Mouse (Mus musculus) neural tube, embryonic 14.5 days (tissue): Measurements from ENCODE around the gene Hcst. TPM values are rescaled to one million over a fixed set of nuclear protein-coding genes. Genes with fewer than 3 reads are reported as not detected.

Experiments
- ATAC-seq: fragments of 200-750 bp; cut with Nextera tagmentation; 2 replicates; pipeline ENCODE4 v1.8.0; 2017; ENCODE audit warnings: low read depth, mild to moderate bottlenecking, moderate TSS enrichment, moderate library complexity
- H3K27ac ChIP-seq: fragments of 300-500 bp; sonication (generic); 2 replicates; pipeline ENCODE4 v1.5.1; 2014; ENCODE audit warnings: low read depth, mild to moderate bottlenecking, control low read depth, low read length, moderate library complexity, mixed read lengths
- H3K27me3 ChIP-seq: fragments of 300-500 bp; sonication (generic); 2 replicates; pipeline ENCODE4 v1.6.1; 2014; ENCODE audit warnings: low read length; ENCODE audit not compliant: control insufficient read depth, insufficient read depth
- H3K36me3 ChIP-seq: fragments of 300-500 bp; sonication (generic); 2 replicates; pipeline ENCODE4 v1.6.1; 2014; ENCODE audit warnings: low read length, mixed read lengths; ENCODE audit not compliant: control insufficient read depth, insufficient read depth
- H3K4me1 ChIP-seq: fragments of 300-500 bp; sonication (generic); 2 replicates; pipeline ENCODE4 v1.6.1; 2014; ENCODE audit warnings: low read length; ENCODE audit not compliant: control insufficient read depth, insufficient read depth
- H3K4me2 ChIP-seq: fragments of 300-500 bp; sonication (generic); 2 replicates; pipeline ENCODE4 v1.6.1; 2014; ENCODE audit warnings: mild to moderate bottlenecking, low read depth, low read length, control low read depth
- H3K4me3 ChIP-seq: fragments of 300-500 bp; sonication (generic); 2 replicates; pipeline ENCODE4 v1.5.1; 2014; ENCODE audit warnings: low read depth, low read length, control low read depth, mixed read lengths
- H3K9ac ChIP-seq: fragments of 300-500 bp; sonication (generic); replicated peaks from 2 replicates; pipeline ENCODE4 v1.6.1; 2014; ENCODE audit warnings: low read depth, mild to moderate bottlenecking, control low read depth, low read length, mixed read lengths
- H3K9me3 ChIP-seq: fragments of 300-500 bp; sonication (generic); 2 replicates; pipeline ENCODE4 v1.6.1; 2016; ENCODE audit warnings: low read length; ENCODE audit not compliant: control insufficient read depth
- WGBS: fragments of 180-500 bp; shearing (Covaris S2); extraction: QIAGEN DNeasy Blood & Tissue Kit; methylation state at CpG from one replicate; pipeline ENCODE4 v1.1.7; 2014; 5-methylcytosine and 5-hydroxymethylcytosine counted together
- polyA plus RNA-seq: library from polyadenylated mRNA; unstranded; fragments of >200 nt; fragmentation: Nextera tagmentation; extraction: Ambion mirVana; gene quantifications from 2 replicates; pipeline ENCODE4 v1.2.1, GENCODE M21; 2014

Hcst gene
- polyA plus RNA-seq, 1 experiment from 2014 or later: not detected

DNA sequence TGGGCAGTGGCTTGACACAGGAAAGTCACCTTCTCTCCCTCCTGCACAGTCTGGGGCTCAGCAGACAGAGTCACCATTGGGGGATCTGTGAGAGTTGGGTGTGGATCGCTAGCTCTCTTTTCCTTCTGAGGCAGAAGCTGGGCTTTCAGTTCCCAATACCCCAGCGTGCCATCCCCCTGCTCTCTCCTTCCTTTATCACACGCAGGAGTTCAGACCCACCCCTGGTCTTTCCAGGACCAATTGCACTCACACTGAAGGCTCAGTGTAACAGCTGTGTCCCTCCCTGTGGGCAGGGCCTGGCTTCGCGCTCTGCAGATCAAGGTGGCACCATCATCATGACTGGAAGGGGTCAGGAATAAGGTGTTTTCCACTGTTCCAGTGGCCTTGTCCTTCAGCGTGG, 34.6 kb upstream of the Hcst start:
- peak overlapping the region; percentile 12; the same call in 1 of the 2 replicates for H3K4me2 ChIP-seq
- no peak overlapping the region for H3K4me3 ChIP-seq
- peaks cover 21% of the 10 kb centered on the region for H3K4me1 ChIP-seq
- no peaks in the 10 kb centered on the region for H3K9me3 ChIP-seq
- H3K36me3 ChIP-seq: no peaks in the 10 kb centered on the region
- no peak overlapping the region for H3K27ac ChIP-seq
- 9% methylated on average over 6 of the region's 6 CpGs for WGBS
- H3K9ac ChIP-seq: no peak overlapping the region
- no peak for ATAC-seq
- H3K27me3 ChIP-seq: peaks cover 18% of the 10 kb centered on the region

DNA sequence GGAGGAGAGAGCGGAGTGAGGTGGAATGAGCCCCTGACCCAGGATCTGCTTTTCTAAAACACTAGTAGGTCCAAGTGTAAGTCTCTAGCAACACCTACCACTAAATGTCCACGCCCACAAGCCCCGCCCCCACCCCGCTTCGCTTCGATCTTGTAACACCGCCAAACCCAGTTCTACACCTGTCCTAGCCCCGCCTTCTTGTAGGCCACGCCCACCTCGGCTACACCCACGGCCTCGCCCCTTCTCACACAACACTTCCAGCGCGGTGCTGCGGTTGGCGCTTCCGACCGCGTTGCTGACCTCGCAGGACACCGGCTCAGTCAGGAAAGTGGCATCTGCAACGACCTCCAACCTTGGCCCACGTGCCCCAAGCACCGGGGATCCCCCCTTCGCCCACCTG, 34.1 kb upstream of the Hcst start:
- Histone ChIP-seq H3K4me2 (peak overlapping the region; percentile 20), H3K36me3 (no peaks in the 10 kb centered on the region), H3K4me1 (peaks cover 21% of the 10 kb centered on the region), H3K9ac (no peak overlapping the region), H3K4me3 (0 out of 2 replicates have a peak overlapping the region, but pooled peaks have one; percentile 12), H3K9me3 (no peaks in the 10 kb centered on the region), H3K27ac (no peak overlapping the region), H3K27me3 (peaks cover 18% of the 10 kb centered on the region)
- 1% methylated on average over 25 of the region's 25 CpGs for WGBS
- ATAC-seq: no peak

DNA sequence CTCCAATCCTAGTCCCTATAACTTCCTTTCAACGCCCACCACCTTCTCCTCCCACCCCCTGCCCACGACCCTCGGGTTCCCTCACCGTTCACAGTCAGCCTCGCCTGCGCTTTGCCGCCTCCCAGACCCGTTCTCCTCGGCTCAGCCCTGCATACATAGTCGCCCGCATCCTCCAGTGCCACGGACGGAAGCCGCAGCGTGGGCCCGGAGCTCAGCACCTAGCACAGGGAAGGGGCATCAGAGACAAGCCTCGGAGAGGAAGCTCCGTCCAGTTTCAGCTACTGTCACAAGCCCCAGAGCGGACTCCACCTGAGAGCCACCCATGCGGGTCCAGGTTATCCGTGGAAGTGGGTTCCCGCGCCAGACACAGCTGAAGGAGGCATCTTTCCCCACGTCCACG, 33.7 kb upstream of the Hcst start:
- H3K4me1 ChIP-seq: peaks cover 20% of the 10 kb centered on the region
- H3K27me3 ChIP-seq: peaks cover 18% of the 10 kb centered on the region
- H3K36me3 ChIP-seq: no peaks in the 10 kb centered on the region
- no peak overlapping the region for H3K27ac ChIP-seq
- 18% methylated on average over 25 of the region's 25 CpGs for WGBS
- H3K4me2 ChIP-seq: peak overlapping the region; percentile 20
- no peak overlapping the region for H3K4me3 ChIP-seq
- ATAC-seq: no peak
- H3K9me3 ChIP-seq: no peaks in the 10 kb centered on the region
- H3K9ac ChIP-seq: no peak overlapping the region

DNA sequence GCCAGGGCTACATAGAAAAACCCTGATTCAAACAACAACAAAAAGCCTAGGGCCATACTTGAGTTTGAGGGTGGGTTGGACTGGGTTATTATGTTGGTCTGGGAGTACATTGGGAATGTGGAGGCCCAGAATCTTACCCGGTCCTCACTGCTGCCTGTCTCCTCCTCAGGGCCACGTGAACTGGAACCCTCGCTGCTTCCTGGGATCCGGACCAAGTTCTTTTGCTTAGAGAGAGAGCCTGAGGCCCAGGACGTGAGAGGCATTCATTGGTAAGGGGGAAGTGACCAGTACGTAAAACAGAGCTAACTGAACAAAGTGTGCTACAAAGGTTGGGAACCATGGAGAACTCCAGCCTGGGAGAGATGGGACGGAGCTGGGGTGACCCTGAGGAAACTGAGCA, 30.6 kb upstream of the Hcst start:
- Histone ChIP-seq H3K27me3 (peaks cover 13% of the 10 kb centered on the region), H3K4me2 (no peak overlapping the region), H3K9ac (no peak overlapping the region), H3K36me3 (no peaks in the 10 kb centered on the region), H3K9me3 (no peaks in the 10 kb centered on the region), H3K27ac (no peak overlapping the region), H3K4me3 (no peak overlapping the region), H3K4me1 (no peaks in the 10 kb centered on the region)
- ATAC-seq: no peak
- 76% methylated on average over 7 of the region's 7 CpGs for WGBS

DNA sequence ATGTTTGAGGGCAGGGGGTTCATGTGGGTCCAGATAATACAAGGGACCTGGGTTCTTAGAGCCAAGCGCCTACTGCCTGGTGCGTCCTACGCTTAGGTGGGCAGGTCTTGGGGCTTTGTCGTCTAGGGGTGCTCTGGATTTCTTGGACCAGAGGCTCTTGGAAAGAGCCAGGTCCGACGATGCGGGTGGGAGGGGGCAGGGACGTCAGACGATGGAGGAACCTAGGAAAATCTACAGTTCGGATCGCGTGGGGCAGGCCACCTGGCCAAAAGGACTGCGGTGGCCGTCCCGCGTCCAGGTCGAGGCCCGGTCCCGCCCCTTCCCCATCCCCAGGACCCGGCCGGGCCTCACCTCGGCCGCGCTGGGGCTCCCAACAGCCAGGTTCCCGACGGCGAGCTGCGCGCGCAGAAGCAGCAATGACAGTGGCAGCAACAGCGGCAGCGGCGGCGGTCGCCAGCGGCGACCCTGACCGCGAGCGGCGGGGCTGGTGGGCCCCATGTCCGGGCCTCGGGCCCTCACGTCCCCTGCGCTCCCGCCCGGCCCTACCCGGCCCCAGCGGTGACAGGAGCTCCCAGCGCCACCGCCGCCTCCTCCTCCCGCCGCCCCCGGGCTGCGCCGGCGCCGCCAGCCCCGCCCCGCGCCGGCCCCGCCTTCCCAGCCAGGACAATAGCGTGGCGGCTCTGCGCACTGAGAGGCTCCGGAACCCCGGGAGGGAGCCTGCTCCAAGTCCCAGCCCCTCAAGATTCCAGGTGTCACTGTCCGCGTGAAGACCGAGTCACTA, 25.5 kb upstream of the Hcst start, which contains the start of gene Aplp1:
Gene Aplp1, minus strand, starts transcription at position 565 of the 781 bp plus-strand sequence.
- peak within 1 kb of the TSS; percentile 96 for H3K9ac ChIP-seq
- H3K4me3 ChIP-seq: peak within 1 kb of the TSS; percentile 83
- under 1% methylated on average over 62 of the region's 72 CpGs for WGBS

DNA sequence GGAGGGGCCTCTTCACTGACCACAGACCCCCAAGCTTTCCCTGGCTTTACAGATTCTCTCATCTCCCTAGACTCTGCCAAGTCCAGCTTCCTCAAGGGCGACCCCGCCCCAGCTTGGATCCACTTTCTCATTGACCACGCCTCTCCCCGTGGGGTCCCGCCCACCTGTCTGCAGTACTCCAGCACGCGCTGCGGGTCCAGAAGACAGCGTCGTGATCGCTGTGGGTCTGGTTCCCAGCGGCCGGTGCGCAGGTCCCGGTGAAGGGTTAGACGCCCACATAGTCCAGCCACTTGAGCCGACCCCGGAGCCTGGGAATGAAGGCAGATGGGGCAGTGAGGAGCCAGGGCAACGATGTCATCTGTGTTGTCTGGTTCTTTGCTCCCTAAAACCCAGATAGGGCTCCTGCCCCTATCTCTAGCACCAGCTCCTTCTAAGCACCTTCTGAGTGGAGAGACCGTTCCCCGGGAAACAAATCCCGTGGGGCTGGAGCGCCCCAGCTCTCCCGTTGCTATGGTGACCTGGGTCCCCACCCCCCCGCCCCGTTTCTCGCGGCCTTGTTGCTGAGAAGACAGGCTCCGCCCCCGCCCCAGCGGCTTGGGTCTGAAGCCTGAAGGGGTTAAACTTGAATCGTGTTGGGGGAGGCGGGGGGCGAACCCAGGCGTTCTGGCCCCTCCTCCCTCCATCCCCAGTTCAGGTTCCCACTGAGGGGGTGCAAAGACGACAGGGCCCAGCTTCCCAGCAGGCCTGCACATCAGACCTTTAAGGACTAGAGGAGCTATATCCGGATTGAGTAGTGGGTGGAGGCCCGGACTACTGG, 24.7 kb upstream of the Hcst start:
- peaks cover 8% of the 10 kb centered on the region for H3K4me1 ChIP-seq
- WGBS: under 1% methylated on average over 38 of the region's 38 CpGs
- peak overlapping the region; percentile 97 for H3K27ac ChIP-seq
- no peaks in the 10 kb centered on the region for H3K27me3 ChIP-seq
- H3K9me3 ChIP-seq: no peaks in the 10 kb centered on the region
- H3K4me2 ChIP-seq: peak overlapping the region; percentile 93
- peak; percentile 44 for ATAC-seq
- H3K36me3 ChIP-seq: peaks cover 29% of the 10 kb centered on the region
- H3K4me3 ChIP-seq: peak overlapping the region; percentile 83
- H3K9ac ChIP-seq: peak overlapping the region; percentile 96

More for the DNA sequence above, 25.5 kb upstream of the Hcst start, which contains the start of gene Aplp1:
- Histone ChIP-seq H3K9me3 (no peaks in the 10 kb centered on the region), H3K4me1 (peaks cover 8% of the 10 kb centered on the region), H3K27ac (peak within 1 kb of the TSS; percentile 97), H3K4me2 (peak within 1 kb of the TSS; percentile 93), H3K27me3 (no peaks in the 10 kb centered on the region), H3K36me3 (peaks cover 21% of the 10 kb centered on the region)
- peak; percentile 84 for ATAC-seq

DNA sequence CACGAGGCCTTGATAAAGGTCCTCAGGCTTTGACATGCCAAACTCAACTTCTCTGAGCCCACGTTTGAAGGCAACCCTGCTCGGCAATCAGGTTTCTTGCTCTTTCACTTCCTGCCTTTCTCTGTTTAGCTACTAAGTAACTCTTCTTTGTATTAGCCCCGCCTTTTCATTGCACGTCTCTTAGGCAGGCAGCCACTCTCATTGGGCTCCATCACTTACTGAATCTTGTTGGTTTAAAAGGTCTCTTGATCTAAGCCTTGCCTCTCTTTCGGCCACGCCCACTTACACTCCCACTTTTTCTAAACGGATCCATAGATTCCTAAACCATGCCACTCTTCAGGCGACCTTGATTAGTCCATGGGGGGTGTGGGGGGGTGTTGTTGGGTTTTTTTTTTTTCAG, 24.0 kb upstream of the Hcst start:
- Histone ChIP-seq H3K4me1 (peaks cover 8% of the 10 kb centered on the region), H3K27me3 (no peaks in the 10 kb centered on the region), H3K4me3 (peak overlapping the region; percentile 83), H3K36me3 (peaks cover 34% of the 10 kb centered on the region), H3K9ac (peak overlapping the region; percentile 96), H3K27ac (no peak overlapping the region), H3K9me3 (no peaks in the 10 kb centered on the region), H3K4me2 (peak overlapping the region; percentile 93)
- WGBS: 16% methylated on average over 9 of the region's 9 CpGs
- ATAC-seq: no peak

DNA sequence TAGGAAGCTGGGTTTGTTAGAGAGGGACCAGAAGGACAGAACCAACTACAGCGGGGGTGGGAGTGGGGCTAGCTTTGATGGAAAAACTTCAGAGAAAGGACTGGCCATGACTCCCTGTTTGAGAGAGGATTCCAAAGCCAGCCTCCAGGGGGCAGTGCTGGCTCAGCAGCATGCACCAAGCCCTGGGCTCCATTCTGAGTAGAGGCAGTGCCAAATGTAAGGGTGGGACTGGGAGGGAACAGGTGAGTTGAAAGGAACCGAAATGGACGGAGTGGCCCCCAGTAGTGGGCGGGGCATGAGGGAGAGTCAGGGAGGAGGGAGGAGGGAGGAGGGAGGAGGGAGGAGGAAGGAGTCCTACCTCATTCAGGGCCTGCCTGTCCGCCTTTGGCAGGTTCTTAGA, 21.0 kb upstream of the Hcst start:
- H3K9ac ChIP-seq: no peak overlapping the region
- peaks cover 8% of the 10 kb centered on the region for H3K4me1 ChIP-seq
- no peak overlapping the region for H3K4me2 ChIP-seq
- WGBS: 25% methylated on average over 4 of the region's 5 CpGs
- ATAC-seq: no peak
- no peak overlapping the region for H3K27ac ChIP-seq
- H3K36me3 ChIP-seq: peaks cover 49% of the 10 kb centered on the region
- no peak overlapping the region for H3K4me3 ChIP-seq
- no peaks in the 10 kb centered on the region for H3K27me3 ChIP-seq
- H3K9me3 ChIP-seq: no peaks in the 10 kb centered on the region

DNA sequence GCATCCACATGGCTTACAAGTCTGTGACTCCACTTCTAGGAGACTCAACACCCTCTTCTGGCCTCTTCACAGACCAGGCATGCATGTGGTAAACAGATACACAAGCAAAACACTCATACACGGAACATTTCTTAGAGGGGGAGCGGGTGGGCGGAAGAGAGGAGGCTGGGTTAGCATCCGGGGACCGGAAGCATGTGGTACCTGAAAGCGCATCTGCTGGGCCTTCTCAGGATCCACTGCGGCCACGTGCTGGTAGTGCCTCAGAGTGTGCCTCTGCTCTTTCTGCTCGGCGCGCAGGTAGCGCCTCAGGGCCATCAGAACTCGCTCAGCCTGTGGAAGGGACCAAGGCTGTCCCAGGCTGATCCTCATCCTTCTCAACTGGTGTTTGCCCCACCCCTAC, 20.1 kb upstream of the Hcst start:
- no peak for ATAC-seq

More for the DNA sequence above, 20.1 kb upstream of the Hcst start:
- H3K4me2 ChIP-seq: no peak overlapping the region
- H3K4me3 ChIP-seq: no peak overlapping the region
- H3K27ac ChIP-seq: no peak overlapping the region
- H3K9me3 ChIP-seq: no peaks in the 10 kb centered on the region
- no peaks in the 10 kb centered on the region for H3K27me3 ChIP-seq
- H3K36me3 ChIP-seq: peaks cover 59% of the 10 kb centered on the region
- WGBS: 80% methylated on average over 13 of the region's 13 CpGs
- H3K9ac ChIP-seq: no peak overlapping the region
- H3K4me1 ChIP-seq: peaks cover 8% of the 10 kb centered on the region
